Mouse (Mus musculus) heart, adult 2 months (tissue): ENCODE results near the gene Svop.

Experiments used
- CTCF ChIP-seq: fragments of 200-600 bp; IDR thresholded peaks from 2 replicates; pipeline ENCODE4 v1.8.1; 2022; ENCODE audit warnings: antibody characterized with exemption, mild to moderate bottlenecking, moderate library complexity
- POLR2A ChIP-seq: fragments of 200-500 bp; IDR thresholded peaks from 2 replicates; pipeline ENCODE4 v1.6.1; 2011; ENCODE audit warnings: mild to moderate bottlenecking, low read depth, low read length, control low read depth; ENCODE audit not compliant: insufficient read depth

- TF ChIP-seq CTCF (peak; percentile 75), POLR2A (no peak)
Measured at GRCm38 (mm10) chr5:114045134-114045533, 46.2 kb downstream of the Svop start.
